Mouse (Mus musculus) embryo, embryonic 10.5 days (tissue): ENCODE results near the gene Dhx57.
A peak's percentile ranks its signal among the peaks of the same experiment; 100 is the strongest.
"Not testable (repeated sequence)": the region's sequence is repeated elsewhere in the genome, so short reads cannot be mapped to it uniquely, and the experiment has no call there.

Source experiments
- DNase-seq: peaks from one replicate; pipeline ENCODE4 v3.0.0-alpha.2; 2015; ENCODE audit warnings: low spot score

Dhx57 gene

DNA sequence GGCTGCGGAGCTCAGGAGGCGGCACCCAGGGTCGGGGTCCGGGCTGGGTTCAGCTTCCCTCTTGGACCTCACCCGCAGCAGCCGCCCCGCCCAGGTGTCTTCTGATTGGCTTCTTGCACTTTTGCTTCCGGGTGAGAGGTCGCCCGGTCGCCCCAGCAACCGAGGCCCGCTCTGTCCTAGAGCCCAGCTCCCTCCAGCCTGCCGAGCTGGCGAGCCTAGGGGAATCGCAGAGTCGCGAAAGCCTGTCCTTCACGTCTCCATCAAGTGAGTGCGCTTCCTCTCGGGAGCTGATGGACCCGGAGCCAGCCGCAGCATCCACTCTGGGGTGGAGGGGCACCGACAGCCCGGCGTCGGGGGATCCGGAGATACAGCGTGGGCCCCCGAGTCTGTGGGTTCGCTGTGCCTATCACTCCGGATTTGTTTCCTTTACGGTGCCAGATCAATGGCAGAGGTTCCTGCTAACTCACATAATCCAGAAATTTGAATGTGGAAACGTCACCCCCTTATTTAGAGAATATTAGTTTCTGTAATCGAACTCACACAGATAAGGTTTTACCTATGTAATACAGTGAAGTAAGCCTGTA is at the start of gene Dhx57, which contains the start of gene Morn2:
Dhx57 (minus strand) TSS at position 403 of the 584 bp plus-strand sequence.
Morn2 (plus strand) TSS at position 130 of the 584 bp plus-strand sequence.
- DNase-seq: peak; percentile 97

DNA sequence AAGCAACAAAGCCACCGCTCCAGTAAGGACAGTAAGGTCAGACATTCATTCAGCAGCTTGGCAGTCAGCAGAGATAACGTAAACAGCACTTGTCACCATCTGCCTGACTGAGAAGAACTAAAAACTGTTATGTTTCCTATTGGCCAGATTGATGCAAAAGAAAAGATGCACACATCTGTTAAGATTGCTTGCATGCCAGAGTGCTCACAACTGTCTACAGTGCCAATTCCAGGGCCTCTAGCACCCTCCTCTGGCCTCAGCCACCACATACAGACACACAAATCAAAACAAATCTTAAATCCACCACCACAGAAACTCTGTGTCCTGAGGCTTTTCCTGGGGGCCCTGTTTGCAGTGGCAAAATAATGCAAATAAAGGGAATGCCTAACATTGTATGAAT is 42.1 kb upstream of the Dhx57 start:
- DNase-seq: peak; percentile 21

DNA sequence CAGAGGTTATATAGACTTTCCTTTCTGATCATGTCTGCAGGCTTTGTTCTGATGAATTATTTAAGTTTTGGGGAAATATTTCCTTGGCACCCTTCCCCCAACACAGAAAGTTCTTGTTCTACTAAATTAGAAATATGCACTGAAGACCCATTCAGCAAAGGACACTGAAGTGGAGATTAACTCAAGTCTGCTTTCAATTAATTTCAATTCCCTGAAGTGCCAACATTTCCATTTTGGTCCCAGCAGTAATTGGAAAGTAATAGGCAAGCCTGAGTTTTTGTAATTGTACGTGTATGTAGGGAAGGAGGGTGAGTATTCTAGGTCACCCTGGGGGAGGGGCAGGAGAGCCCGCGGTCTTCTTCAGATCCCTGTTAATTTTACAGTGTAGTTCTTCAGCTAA is 36.2 kb upstream of the Dhx57 start:
- DNase-seq: no peak

DNA sequence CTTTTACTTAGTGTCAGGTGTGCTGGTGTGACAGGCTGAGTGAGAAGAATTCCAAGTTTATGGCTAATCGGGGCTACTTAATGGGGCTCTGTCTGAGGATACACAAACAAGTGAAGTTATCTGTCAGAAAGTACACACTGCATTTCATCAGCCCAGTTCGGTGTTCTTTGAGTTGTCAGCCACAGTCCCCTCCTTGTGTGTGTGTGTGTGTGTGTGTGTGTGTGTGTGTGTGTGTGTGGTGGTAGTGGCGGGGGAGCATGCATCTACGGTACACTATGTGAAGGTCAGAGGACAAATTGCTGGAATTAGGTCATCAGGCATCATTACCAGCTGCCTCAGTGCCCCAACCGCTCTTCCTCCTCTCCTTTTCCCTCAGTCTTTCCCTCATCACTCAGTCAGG is 35.2 kb upstream of the Dhx57 start:
- no peak for DNase-seq

DNA sequence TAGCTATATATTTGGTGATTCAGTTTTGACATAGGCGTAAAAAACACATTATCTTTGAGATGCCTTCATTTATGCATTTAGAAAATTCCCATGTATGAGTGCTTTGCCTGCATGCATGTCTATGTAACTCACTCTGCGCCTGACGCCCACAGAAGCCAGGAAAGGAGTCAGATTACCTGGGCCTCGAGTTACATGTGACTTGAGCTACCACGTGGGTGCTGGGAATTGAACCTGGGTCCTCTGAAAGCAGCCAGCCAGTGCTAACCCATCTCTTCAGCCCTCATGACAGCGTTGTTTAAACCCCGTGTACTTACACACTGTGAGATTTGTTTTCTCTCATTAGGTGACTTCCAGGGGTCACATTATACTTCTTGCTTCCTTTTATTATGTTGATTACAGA is 34.2 kb upstream of the Dhx57 start:
- no peak for DNase-seq

DNA sequence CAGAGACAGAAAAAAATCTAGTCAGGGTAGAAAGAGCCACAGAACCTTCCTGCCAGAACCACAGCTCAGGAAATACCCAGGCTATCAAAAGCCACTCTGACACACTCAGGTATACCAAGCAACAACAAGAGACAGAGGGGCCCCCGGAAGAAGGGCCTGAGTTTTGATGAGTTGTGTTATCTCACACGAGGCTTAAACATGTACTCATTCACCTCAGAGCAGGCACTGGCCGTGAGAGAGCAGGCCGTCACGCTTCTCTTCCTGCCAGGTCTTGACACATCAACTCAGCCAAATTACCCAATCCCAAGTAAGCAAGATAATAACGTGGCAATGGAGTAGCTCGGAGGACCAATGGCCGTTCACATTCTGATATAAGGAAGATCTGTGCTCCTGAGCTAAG is 33.4 kb upstream of the Dhx57 start:
- no peak for DNase-seq

GRCm38 (mm10) chr17:80323015-80323414 is 32.7 kb upstream of the Dhx57 start:
- no peak for DNase-seq

- no peak for DNase-seq
Observed at GRCm38 (mm10) chr17:80322228-80322627, 32.0 kb upstream of the Dhx57 start.

DNA sequence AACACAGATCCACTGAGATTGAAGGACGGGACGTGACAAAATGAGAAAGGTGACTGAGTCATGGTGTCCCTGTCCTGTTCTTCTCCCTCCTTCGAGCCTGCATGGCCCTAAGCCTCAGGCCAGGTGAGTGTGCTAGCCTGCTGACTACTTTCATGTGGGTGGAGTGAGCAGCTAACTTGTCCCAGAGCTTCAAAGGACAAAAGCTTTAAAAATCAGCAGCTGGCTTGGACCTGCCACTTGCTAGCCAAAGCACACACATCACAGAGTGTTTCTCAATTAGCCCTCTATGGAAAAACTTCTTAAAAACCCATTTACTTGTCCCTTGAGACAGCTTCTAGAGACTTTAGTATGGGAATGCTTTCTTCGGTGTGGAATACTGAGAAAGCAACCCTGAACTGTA is 22.1 kb upstream of the Dhx57 start:
- no peak for DNase-seq

GRCm38 (mm10) chr17:80311761-80312160 is 21.5 kb upstream of the Dhx57 start:
- no peak for DNase-seq

DNA sequence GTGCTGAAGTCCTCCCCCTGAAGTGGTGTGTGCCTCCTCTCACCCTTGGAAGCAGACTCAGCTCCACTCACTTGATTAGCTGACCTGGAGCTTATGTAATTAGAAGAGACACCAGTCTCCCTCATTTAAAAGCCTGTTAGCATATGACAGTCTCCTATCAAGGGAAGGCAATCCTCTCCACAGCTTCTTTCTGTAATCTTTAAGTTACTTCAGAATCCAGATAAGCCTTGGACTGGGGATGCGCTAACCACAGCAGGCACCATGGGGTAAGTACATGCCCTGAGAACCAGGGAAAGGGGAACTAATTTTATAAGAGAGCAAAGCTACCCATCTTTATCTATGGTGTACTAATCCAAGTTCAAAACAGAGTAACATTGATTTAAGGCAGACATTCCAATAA is 17.0 kb upstream of the Dhx57 start, which contains the start of gene Arhgef33:
Arhgef33 (plus strand) TSS at position 157 of the 400 bp plus-strand sequence.
- no peak for DNase-seq

DNA sequence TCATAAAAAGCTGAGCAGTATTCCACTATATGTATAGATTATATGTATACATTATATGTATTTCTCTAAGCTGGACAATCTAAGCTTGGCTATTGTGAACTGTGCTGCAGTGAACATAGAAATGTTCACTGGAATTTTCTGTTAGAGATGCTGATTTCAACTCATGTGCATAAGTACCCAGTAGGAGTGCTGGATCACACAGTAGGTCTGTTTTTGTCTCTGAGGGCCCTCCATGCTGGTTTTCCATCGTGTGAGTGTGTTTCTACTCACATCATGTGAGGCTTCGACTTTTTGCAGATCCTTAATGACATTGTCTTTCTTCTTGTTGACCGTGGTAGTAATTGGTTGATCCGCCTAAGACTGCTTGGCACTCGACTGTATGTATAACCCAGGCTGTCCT is 8.6 kb upstream of the Dhx57 start:
- DNase-seq: no peak

- DNase-seq: no peak
Observed at GRCm38 (mm10) chr17:80295258-80295657, 5.0 kb upstream of the Dhx57 start.

DNA sequence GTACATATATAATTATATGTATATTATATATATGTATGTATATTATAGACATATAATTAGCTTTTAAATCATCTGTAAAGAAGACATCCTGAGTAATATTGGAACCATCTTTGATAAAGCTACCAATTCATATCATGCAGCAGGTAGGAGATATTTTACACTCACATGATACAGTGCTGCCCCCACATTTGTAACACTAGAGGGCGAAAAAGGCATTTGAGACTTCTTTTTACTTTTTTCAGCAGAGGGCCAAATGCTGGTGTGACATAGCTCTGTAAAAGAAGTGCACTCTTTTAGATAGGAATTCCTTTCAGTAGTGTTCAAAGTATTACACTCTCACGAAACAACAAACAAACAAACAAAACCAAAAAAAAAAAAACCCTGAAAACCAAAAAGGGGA is 872 bp upstream of the Dhx57 start:
- peak; percentile 86 for DNase-seq

GRCm38 (mm10) chr17:80289280-80290073 is 799 bp downstream of the Dhx57 start:
- peak; percentile 39 for DNase-seq

DNA sequence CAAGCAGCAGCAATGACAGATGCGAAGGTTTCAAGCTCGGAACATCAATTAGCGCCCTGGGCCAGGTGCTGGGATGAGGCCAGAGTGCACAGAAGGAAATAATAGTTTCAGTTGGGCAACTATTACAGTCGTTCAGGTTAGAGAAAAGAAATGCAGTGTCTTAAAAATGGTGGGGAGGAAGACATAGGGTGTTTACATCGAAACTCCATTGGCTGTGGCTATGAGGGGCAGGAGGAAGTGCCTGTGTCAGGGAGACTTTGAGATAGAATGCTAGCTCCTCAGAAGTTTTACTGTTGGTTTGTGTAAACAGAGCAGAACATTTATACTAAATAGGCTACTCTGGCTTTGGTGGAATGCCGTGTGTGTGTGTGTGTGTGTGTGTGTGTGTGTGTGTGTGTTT is 2.3 kb downstream of the Dhx57 start:
- no peak for DNase-seq

DNA sequence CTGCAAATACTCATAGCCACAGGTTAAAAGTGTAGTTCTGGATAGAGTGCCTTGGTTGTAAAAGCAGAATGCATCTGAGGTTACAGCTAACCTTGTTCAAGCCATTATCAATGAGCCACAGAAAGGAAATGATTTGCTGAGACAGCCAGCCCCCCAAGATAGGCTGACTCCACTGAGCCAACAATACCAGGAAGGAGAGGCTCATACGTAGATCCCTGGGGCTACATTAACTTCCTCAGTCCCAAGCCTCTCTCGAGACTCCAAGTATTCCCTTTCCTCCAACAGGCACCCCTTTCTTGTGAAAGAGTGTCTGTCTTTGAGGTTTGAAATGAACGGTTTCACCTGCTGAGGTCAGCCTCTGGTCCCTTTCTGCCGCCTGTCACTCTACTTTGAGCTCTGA is 5.8 kb downstream of the Dhx57 start:
- no peak for DNase-seq

DNA sequence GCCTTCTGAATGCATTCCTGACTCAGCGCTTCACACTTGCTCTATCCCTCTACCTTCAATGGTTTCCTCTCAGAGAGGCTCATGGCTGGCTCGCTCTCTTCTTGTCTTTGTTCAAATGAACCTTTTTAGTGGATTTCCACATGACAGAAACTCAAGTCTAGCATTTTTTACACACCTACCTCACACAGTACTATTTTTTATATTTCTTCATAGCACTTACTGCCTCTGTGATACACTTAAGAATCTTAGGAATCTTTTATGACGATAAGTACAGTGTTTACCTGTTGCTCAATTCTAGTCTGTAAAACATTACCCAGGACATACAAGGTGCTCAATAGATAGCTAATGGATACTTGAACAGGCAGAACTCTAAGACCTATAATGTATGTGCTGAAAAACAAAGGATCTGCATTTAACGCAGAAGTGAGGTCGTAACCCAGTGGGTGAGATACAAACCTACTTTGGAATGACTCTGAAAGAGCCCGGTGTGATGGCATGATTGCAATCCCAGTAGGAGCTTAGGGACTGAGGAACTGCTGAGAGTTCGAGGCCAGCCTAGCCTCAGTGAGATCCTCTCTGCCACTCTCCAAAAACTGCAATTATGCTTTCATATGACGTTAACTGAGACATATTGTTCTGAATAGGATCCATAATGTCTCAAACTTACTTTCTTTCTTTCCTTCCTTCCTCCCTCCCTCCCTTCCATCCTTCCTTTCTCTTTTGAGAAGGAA is 10.8 kb downstream of the Dhx57 start:
- DNase-seq: no peak

- DNase-seq: no peak
Observed at GRCm38 (mm10) chr17:80278255-80278654, 12.0 kb downstream of the Dhx57 start.

DNA sequence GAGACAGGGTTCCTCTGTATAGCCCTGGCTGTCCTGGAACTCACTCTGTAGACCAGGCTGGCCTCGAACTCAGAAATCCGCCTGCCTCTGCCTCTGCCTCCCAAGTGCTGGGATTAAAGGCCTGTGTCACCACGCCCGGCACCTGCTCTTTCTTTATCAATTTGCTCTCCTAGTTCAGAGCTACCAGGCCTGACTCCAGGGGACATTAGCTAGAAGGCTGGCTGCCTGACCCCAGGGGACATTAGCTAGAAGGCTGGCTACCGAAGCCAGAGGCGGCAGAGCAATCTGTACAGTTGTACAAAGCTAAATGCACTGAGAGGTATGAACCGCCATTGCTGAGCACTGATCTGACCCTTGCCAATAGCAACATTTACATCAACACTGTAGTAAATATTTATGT is 19.7 kb downstream of the Dhx57 start:
- not testable (repeated sequence) for DNase-seq

DNA sequence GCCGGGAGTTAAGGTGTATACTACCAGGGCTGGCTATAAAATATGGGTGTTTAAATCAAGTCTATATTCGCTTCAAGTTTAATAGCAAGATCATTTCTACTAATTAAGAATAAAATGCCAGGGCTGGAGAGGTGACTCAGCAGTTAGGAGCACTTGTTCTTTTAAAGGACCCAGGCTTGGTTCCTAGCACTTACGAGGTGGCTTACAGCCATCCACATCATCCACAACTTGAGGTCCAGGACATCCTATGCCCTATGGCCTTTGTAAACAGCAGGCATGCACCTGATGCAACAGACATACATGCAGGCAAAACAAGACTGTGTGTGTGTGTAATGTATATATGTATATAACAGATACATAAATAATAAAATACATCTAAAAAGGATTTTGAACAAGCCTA is 22.1 kb downstream of the Dhx57 start:
- no peak for DNase-seq

GRCm38 (mm10) chr17:80267065-80267464 is 23.2 kb downstream of the Dhx57 start:
- DNase-seq: no peak

- DNase-seq: peak; percentile 60
Observed at GRCm38 (mm10) chr17:80255208-80255607, 35.1 kb downstream of the Dhx57 start.
